Mouse (Mus musculus): Measurements from ENCODE around the gene Hpcal1.

DNA sequence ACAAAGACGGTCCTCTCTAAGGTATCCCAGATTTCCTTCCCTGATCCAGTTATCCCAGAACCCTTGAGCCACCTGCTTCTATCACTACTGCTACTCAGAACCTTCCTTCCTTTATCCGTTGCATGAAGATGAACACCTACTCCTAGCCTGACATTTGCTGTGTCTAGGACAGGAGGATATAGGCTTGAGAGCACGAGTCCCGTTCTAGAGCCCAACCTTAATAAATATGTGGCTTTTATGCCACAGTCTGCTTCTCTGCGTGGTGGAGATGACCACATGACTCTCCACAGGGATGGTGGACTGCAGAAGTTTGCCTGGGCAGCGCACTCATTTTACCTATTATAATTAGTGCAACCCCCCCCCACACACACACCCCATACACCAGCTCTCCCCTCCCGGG lies 16.9 kb upstream of the Hpcal1 start:
- TF ChIP-seq POLR2A (IDR thresholded peaks at IDR 0.05; ENCODE audit: low read depth, low read length) (no peak), CTCF (IDR thresholded peaks at IDR 0.05; ENCODE audit: extremely low read depth, insufficient read depth, insufficient read length, insufficient replicate concordance) (no peak)
